Mouse (Mus musculus) midbrain, embryonic 15.5 days (tissue): ENCODE results near the gene Rufy4. TPM values are rescaled to one million over a fixed set of nuclear protein-coding genes. Genes with fewer than 3 reads are reported as not detected.

Experiments
- ATAC-seq: fragments of 200-750 bp; cut with Nextera tagmentation; replicated peaks from 2 replicates; pipeline ENCODE4 v1.8.0; 2017; ENCODE audit warnings: moderate TSS enrichment
- H3K27ac ChIP-seq: fragments of 300-500 bp; sonication (generic); 2 replicates; pipeline ENCODE4 v1.5.1; 2015; ENCODE audit warnings: mild to moderate bottlenecking, inconsistent platforms
- H3K27me3 ChIP-seq: fragments of 300-500 bp; sonication (generic); replicated peaks from 2 replicates; pipeline ENCODE4 v1.6.1; 2015; ENCODE audit warnings: inconsistent platforms
- H3K36me3 ChIP-seq: fragments of 300-500 bp; sonication (generic); replicated peaks from 2 replicates; pipeline ENCODE4 v1.6.1; 2015; ENCODE audit warnings: inconsistent platforms
- H3K4me1 ChIP-seq: fragments of 300-500 bp; sonication (generic); 2 replicates; pipeline ENCODE4 v1.6.1; 2015; ENCODE audit warnings: inconsistent platforms
- H3K4me2 ChIP-seq: fragments of 300-500 bp; sonication (generic); 2 replicates; pipeline ENCODE4 v1.6.1; 2015; ENCODE audit warnings: inconsistent platforms, mild to moderate bottlenecking, moderate library complexity
- H3K4me3 ChIP-seq: fragments of 300-500 bp; sonication (generic); 2 replicates; pipeline ENCODE4 v1.5.1; 2015; ENCODE audit warnings: mild to moderate bottlenecking, inconsistent platforms
- H3K9ac ChIP-seq: fragments of 300-500 bp; sonication (generic); 2 replicates; pipeline ENCODE4 v1.6.1; 2015; ENCODE audit warnings: mild to moderate bottlenecking, inconsistent platforms
- H3K9me3 ChIP-seq: fragments of 300-500 bp; sonication (generic); 2 replicates; pipeline ENCODE4 v1.6.1; 2016; ENCODE audit warnings: inconsistent platforms
- WGBS: fragments of 180-500 bp; shearing (Covaris S2); methylation state at CpG from one replicate; pipeline ENCODE4 v1.1.7; 2015; ENCODE audit warnings: mixed read lengths; 5-methylcytosine and 5-hydroxymethylcytosine counted together
- polyA plus RNA-seq: library from polyadenylated mRNA; unstranded; fragments of >200 nt; fragmentation: Nextera tagmentation; extraction: Ambion mirVana; gene quantifications from 2 replicates; pipeline ENCODE4 v1.2.1, GENCODE M21; 2015

Rufy4 gene
- polyA plus RNA-seq, 1 experiment from 2014 or later: 0.25 TPM

DNA sequence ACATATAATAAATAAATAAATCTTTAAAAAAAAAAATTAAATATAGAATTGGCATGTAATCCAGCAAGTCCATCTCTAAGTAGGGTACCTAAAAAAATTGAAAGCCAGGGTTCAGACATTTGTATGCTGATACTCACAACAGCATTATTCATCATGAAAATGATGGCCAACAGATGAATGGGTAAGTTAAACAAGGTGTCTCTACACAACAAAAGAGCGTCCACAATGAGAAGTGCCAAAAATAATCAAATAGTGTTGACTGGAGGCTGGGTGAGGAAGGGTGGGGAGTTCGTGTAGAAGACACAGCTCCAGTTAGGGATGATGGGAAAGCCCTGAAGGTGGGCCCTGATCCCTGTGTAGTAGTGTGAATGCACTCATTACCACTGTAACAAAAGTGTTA is 34.7 kb downstream of the Rufy4 start:
- Histone ChIP-seq H3K9me3 (no peaks in the 10 kb centered on the region), H3K4me2 (no peak overlapping the region), H3K27ac (no peak overlapping the region), H3K36me3 (no peaks in the 10 kb centered on the region), H3K4me1 (no peaks in the 10 kb centered on the region), H3K9ac (no peak overlapping the region), H3K27me3 (no peaks in the 10 kb centered on the region), H3K4me3 (no peak overlapping the region)
- no peak for ATAC-seq
- 77% methylated on average over 2 of the region's 2 CpGs for WGBS

DNA sequence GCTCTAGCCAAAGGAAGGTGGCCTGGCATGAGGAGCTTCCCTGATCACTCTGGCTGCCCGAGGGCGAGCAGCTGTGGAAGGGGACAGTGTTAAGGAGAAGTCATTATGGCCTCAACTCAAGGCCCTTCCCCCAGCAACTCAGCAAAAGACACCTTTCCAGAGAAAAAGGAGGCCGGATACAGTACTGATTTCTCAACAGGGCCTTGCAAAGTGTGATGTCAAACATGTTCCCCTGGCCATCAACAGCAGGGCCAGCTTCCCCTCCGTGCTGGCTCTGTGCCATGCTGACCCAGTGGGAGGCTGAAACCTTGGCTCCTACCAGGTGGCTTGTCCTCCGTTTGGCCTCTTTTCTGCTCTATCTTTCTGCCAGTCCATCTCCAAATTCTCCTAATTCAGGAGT is 41.8 kb downstream of the Rufy4 start:
- no peaks in the 10 kb centered on the region for H3K27me3 ChIP-seq
- no peak overlapping the region for H3K4me3 ChIP-seq
- no peak overlapping the region for H3K4me2 ChIP-seq
- no peaks in the 10 kb centered on the region for H3K36me3 ChIP-seq
- no peaks in the 10 kb centered on the region for H3K9me3 ChIP-seq
- no peak overlapping the region for H3K9ac ChIP-seq
- WGBS: 85% methylated on average over 5 of the region's 5 CpGs
- H3K27ac ChIP-seq: no peak overlapping the region
- no peak for ATAC-seq
- H3K4me1 ChIP-seq: no peaks in the 10 kb centered on the region

DNA sequence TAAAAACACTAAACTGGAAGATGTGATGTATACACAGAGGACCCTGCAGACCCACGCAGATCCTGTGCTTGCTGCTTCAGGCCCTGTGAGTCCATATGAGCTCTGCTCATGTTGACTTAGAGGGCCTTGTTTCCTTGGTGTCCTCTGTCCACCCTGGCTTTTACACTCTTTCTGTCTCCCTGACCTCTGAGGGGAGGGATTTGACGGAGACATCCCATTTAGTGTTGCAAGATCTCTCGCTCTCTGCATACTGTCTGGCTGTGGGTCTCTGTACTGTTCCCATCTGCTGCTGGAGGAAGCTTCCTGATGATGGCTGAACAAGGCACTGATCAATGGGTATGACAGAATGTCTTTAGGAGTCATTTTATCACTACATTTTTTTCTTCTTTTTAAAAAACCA is 44.4 kb downstream of the Rufy4 start:
- H3K36me3 ChIP-seq: no peaks in the 10 kb centered on the region
- H3K4me2 ChIP-seq: no peak overlapping the region
- H3K9me3 ChIP-seq: no peaks in the 10 kb centered on the region
- no peaks in the 10 kb centered on the region for H3K27me3 ChIP-seq
- no peak overlapping the region for H3K4me3 ChIP-seq
- ATAC-seq: no peak
- 90% methylated on average over 3 of the region's 3 CpGs for WGBS
- no peak overlapping the region for H3K27ac ChIP-seq
- H3K4me1 ChIP-seq: no peaks in the 10 kb centered on the region
- H3K9ac ChIP-seq: no peak overlapping the region

DNA sequence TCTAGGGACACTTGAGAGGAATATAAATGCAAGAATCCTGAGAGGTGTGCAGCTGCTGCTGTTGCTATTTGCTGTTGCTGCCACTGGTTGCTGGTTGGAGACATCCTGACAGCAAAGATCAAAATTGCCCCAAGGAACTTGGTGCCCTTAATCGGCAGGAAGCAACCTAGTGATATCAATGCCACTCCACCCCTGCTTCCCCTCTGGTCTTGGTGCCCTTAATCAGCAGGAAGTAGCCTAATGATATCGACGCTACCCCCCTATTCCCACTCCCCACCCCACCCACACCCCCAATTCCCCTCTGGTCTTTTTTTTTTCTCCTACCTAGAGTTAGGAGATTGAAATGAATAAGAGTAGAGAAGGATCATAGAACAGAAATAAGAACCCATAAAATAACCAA is 47.4 kb downstream of the Rufy4 start:
- ATAC-seq: no peak
- no peaks in the 10 kb centered on the region for H3K4me1 ChIP-seq
- no peak overlapping the region for H3K4me2 ChIP-seq
- WGBS: 86% methylated on average over 3 of the region's 3 CpGs
- H3K27ac ChIP-seq: no peak overlapping the region
- H3K36me3 ChIP-seq: no peaks in the 10 kb centered on the region
- no peaks in the 10 kb centered on the region for H3K27me3 ChIP-seq
- H3K4me3 ChIP-seq: no peak overlapping the region
- H3K9ac ChIP-seq: no peak overlapping the region
- H3K9me3 ChIP-seq: no peaks in the 10 kb centered on the region

DNA sequence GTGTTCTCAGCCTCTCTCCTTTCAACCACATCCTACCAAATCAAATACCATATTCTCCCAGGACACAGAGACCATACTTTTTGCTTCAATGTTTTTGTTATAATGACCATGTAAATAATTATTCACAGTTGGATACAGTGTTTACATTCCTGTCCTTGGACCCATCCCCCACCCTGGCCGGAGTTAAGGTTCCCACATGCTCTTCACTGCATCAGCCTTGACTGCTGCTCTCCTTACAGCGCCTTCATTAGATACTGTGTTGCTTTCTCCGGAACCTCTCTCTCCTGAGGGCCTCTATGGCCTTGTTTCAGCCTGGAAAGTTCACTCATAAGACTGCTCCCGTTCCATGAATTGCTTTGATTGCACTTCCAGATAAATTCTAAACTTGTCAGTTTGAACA is 50.4 kb downstream of the Rufy4 start:
- Histone ChIP-seq H3K4me1 (no peaks in the 10 kb centered on the region), H3K36me3 (no peaks in the 10 kb centered on the region), H3K27ac (no peak overlapping the region), H3K4me3 (no peak overlapping the region), H3K27me3 (no peaks in the 10 kb centered on the region), H3K9me3 (no peaks in the 10 kb centered on the region), H3K4me2 (no peak overlapping the region), H3K9ac (no peak overlapping the region)
- WGBS: 88% methylated on average over 4 of the region's 4 CpGs
- no peak for ATAC-seq

DNA sequence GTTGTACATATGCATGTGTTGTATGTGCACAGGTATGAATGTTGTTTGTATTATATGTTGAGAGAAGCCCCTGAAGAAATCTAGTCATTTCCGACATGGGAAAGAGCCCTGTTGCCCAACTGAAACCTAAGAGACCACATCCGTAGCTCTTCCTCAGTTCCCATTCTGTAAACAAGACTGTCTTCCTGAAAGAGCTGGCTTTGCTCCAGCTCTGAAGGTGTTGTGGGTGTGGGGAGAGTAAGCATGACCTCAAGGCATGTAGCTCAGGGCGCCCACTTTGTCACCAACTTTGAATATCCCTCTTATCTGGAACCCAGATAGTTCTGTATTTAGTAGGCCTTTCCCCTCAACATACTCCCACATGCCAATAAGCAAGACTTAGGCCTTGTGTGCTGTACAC is 53.3 kb downstream of the Rufy4 start:
- H3K4me3 ChIP-seq: no peak overlapping the region
- no peaks in the 10 kb centered on the region for H3K4me1 ChIP-seq
- H3K27ac ChIP-seq: no peak overlapping the region
- no peaks in the 10 kb centered on the region for H3K27me3 ChIP-seq
- ATAC-seq: no peak
- no peak overlapping the region for H3K4me2 ChIP-seq
- H3K9me3 ChIP-seq: no peaks in the 10 kb centered on the region
- H3K36me3 ChIP-seq: no peaks in the 10 kb centered on the region
- 91% methylated on average over 3 of the region's 3 CpGs for WGBS
- H3K9ac ChIP-seq: no peak overlapping the region

DNA sequence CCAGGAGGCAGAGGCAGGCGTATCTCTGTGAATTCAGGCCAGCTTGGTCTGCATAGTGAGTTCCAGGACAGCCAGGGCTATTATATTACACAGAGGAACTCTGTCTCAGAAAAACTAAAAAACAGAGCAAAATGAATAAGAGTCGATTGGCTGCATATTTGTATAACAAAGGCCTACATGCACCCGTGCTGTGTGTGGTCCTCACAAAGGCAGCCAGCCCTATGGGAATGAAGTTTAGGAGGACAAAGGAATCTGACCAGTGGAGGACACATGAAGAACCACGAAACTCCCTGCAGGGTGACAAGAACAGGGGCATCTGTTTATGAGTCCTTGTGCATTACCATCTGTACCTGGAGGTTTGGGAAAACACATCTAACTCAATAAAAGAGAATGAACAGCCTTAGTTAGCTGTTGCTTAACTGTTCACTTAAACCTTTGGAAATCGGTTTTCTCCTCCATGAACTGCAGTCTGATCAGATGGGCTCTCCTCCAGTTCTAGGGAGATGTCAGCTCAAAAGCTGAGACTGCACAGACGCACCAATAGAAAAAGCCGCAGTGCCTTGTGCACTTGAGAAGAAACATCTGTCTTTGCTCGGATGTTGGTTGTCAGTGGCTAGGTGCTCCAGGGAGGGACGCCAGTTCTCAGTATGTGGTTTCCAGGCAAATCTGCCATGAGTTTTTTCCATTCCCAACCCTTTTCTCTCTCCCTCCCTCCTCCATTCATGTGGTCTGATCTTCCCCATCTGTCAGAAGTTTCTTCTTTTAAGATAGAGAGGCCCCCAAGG is 54.5 kb downstream of the Rufy4 start:
- Histone ChIP-seq H3K4me3 (no peak overlapping the region), H3K9ac (no peak overlapping the region), H3K27me3 (no peaks in the 10 kb centered on the region), H3K4me2 (no peak overlapping the region), H3K36me3 (no peaks in the 10 kb centered on the region), H3K4me1 (no peaks in the 10 kb centered on the region), H3K9me3 (no peaks in the 10 kb centered on the region), H3K27ac (no peak overlapping the region)
- ATAC-seq: no peak
- WGBS: 64% methylated on average over 9 of the region's 9 CpGs

DNA sequence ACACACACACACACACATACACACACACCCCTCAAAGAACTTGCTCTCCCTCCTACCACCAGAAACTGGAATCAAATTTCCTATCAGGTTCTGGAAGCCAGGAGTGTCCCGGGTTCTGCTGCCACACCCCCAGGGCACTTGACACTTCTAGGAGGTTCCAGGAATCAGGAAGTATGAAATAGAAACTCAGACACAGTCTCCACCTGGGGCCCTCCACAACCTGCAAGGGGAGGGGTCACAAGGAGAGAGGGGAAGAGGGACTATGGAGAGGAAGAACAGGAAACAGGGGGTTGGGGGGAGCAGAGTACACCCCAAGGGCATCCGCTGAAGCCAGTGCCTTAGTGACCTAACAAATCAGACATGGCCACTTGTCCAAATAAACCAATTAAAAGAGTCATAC is 56.1 kb downstream of the Rufy4 start:
- no peak overlapping the region for H3K4me2 ChIP-seq
- no peak overlapping the region for H3K9ac ChIP-seq
- H3K36me3 ChIP-seq: no peaks in the 10 kb centered on the region
- H3K4me3 ChIP-seq: no peak overlapping the region
- no peaks in the 10 kb centered on the region for H3K27me3 ChIP-seq
- 82% methylated on average over 2 of the region's 2 CpGs for WGBS
- H3K9me3 ChIP-seq: no peaks in the 10 kb centered on the region
- no peak for ATAC-seq
- no peaks in the 10 kb centered on the region for H3K4me1 ChIP-seq
- H3K27ac ChIP-seq: no peak overlapping the region

DNA sequence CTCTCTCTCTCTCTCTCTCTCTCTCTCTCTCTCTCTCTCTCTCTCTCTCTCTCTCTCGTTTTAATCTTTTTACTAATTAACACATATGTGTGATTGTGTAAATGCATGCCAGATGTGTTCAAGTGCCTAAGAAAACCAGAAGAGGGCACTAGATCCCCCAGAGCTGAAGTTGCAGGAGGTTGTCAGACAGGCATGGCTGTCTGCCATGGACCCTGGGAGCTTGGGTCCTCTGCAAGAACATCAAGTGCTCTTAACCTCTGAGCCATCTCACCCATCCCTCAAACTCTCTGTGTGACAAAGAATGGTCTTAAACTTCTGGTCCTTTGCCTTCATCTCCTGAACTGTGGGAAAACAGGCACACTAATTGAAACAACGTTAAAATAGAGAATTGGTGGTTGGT is 57.7 kb downstream of the Rufy4 start:
- H3K9me3 ChIP-seq: no peaks in the 10 kb centered on the region
- H3K4me1 ChIP-seq: no peaks in the 10 kb centered on the region
- no peak overlapping the region for H3K9ac ChIP-seq
- H3K4me2 ChIP-seq: no peak overlapping the region
- H3K27me3 ChIP-seq: no peaks in the 10 kb centered on the region
- no peak for ATAC-seq
- H3K36me3 ChIP-seq: no peaks in the 10 kb centered on the region
- H3K4me3 ChIP-seq: no peak overlapping the region
- no peak overlapping the region for H3K27ac ChIP-seq
- 62% methylated on average over 2 of the region's 2 CpGs for WGBS

DNA sequence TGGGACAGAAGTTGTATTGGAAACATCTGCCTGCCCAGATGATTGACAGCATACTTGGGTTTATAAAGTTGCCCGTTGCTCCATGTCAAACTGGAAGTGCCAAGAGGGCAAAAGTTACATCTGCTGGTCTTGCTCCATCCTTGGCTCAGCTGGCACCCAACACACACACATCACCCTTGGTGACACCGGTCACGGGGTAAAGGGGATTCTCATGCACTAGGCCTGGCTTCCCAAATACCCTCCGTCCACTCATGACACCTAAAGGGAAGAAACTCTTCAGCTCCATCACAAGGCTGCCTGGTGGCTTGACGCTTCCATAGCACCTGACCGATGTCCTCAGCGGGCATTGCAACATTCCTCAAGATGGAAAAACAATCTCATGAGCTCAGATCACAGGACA is 65.1 kb downstream of the Rufy4 start:
- no peak for ATAC-seq
- WGBS: 85% methylated on average over 7 of the region's 7 CpGs
- no peak overlapping the region for H3K9ac ChIP-seq

DNA sequence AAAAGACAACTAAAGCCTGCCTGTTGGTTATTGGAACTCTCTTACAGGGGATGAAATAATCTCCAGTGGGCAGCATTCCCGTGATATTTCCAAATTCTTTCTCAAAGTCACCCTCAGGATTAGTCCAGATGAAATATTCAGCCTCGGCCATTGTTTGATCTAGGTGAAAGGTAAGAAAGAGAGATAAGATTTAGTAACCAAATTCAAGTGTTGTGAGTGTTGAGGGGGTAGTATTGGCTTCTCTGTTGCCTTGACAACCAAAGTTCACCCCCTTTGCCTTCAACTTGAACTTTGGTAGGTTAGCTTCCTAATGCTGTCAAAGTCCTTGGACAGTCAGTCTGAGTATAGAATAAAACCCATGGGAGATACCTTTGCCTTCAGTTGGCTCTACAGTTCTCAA is 67.4 kb downstream of the Rufy4 start:
- no peak overlapping the region for H3K9ac ChIP-seq

More for the DNA sequence above, 65.1 kb downstream of the Rufy4 start:
- Histone ChIP-seq H3K4me2 (no peak overlapping the region), H3K9me3 (no peaks in the 10 kb centered on the region), H3K27me3 (no peaks in the 10 kb centered on the region), H3K4me3 (no peak overlapping the region), H3K27ac (no peak overlapping the region), H3K36me3 (no peaks in the 10 kb centered on the region), H3K4me1 (no peaks in the 10 kb centered on the region)

DNA sequence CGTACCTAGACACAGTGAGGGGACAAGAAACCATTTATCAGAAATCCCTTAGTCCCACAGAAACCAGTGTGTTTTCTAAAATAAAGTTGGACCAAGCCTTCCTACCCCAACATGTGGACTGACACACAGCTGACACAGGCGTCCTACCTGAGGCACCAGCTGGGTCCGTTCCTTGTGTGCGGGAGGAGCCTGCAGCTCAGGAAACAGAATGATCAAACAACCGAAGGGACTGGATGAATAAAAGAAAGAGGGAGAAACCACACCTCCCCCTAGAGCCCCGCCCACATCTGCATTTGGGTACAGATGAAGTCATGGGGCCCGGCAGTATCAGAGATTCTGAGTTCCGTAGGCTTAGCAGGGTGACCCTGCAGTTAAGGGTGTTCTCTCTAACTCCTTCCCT is 69.1 kb downstream of the Rufy4 start, which contains the start of gene Cxcr1:
Cxcr1 (minus strand) TSS at position 187 of the 400 bp plus-strand sequence.
- ATAC-seq: no peak
- no peak within 1 kb of the TSS for H3K4me2 ChIP-seq
- WGBS: 75% methylated on average over 8 of the region's 8 CpGs
- no peaks in the 10 kb centered on the region for H3K9me3 ChIP-seq
- no peaks in the 10 kb centered on the region for H3K36me3 ChIP-seq
- no peak within 1 kb of the TSS for H3K4me3 ChIP-seq
- no peaks in the 10 kb centered on the region for H3K27me3 ChIP-seq
- no peak within 1 kb of the TSS for H3K9ac ChIP-seq
- H3K27ac ChIP-seq: no peak within 1 kb of the TSS
- no peaks in the 10 kb centered on the region for H3K4me1 ChIP-seq

More for the DNA sequence above, 67.4 kb downstream of the Rufy4 start:
- H3K4me3 ChIP-seq: no peak overlapping the region
- no peaks in the 10 kb centered on the region for H3K4me1 ChIP-seq
- H3K36me3 ChIP-seq: no peaks in the 10 kb centered on the region
- H3K27ac ChIP-seq: no peak overlapping the region
- WGBS: 78% methylated on average over 2 of the region's 2 CpGs
- H3K27me3 ChIP-seq: no peaks in the 10 kb centered on the region
- ATAC-seq: no peak
- H3K9me3 ChIP-seq: no peaks in the 10 kb centered on the region
- no peak overlapping the region for H3K4me2 ChIP-seq

DNA sequence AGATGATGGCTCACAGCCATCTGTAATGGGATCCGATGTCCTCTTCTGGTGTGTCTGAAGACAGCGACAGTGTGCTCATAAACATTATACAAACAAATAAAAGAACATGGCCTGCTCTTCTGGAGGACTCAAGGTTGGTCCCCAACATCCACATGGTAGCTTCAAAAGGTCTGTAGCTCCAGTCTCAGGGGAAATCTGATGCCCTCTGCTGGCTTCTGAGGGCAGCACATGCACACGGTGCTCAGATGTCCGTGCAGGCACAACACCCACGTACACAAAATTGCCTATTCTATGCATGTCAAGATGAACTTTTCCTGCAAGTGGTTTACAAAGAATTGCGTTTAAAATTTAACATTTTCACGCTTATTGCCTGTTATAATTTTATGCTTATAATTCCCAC is 70.6 kb downstream of the Rufy4 start:
- no peaks in the 10 kb centered on the region for H3K4me1 ChIP-seq
- 51% methylated on average over 7 of the region's 7 CpGs for WGBS
- ATAC-seq: no peak
- no peak overlapping the region for H3K27ac ChIP-seq
- H3K27me3 ChIP-seq: no peaks in the 10 kb centered on the region
- H3K9me3 ChIP-seq: no peaks in the 10 kb centered on the region
- H3K9ac ChIP-seq: no peak overlapping the region
- no peaks in the 10 kb centered on the region for H3K36me3 ChIP-seq
- no peak overlapping the region for H3K4me3 ChIP-seq
- no peak overlapping the region for H3K4me2 ChIP-seq
